Mouse (Mus musculus) thymus, postnatal 0 days (tissue): ENCODE measurements around the gene Ndufa12. TPM values are rescaled to one million over a fixed set of nuclear protein-coding genes. Genes with fewer than 3 reads are reported as not detected.

Experiments used
- polyA plus RNA-seq: library from polyadenylated mRNA; unstranded; fragments of >200 nt; fragmentation: Nextera tagmentation; extraction: Ambion mirVana; gene quantifications from 2 replicates; pipeline ENCODE4 v1.2.1, GENCODE M21; 2015

The Ndufa12 gene
- polyA plus RNA-seq, 1 experiment from 2014 or later, result 436 TPM

Other genes with a start within 250 kb of the Ndufa12 start
- 15.5 and 18.8 TPM in 2 replicates for gene Vezt, start 162.9 kb upstream of the Ndufa12 start, polyA plus RNA-seq
- 1.5 and 1.7 TPM in 2 replicates for gene Fgd6, start 162.7 kb upstream of the Ndufa12 start, polyA plus RNA-seq
- gene Nr2c1, start 50.7 kb upstream of the Ndufa12 start, polyA plus RNA-seq, result 6.4 and 7.1 TPM in 2 replicates
- not detected in 2 replicates for gene Gm4792, start 100.0 kb downstream of the Ndufa12 start, polyA plus RNA-seq
- gene Tmcc3, start 113.2 kb downstream of the Ndufa12 start, polyA plus RNA-seq, result 12.2 and 14.0 TPM in 2 replicates